Mouse (Mus musculus) neural tube, embryonic 12.5 days (tissue): Measurements from ENCODE around the gene Cd22. TPM values are rescaled to one million over a fixed set of nuclear protein-coding genes. Genes with fewer than 3 reads are reported as not detected.
"Not testable (repeated sequence)": the region's sequence is repeated elsewhere in the genome, so short reads cannot be mapped to it uniquely, and the experiment has no call there.

Experiments
- ATAC-seq: fragments of 200-750 bp; cut with Nextera tagmentation; 2 replicates; pipeline ENCODE4 v1.8.0; 2017; ENCODE audit warnings: low read depth, mild to moderate bottlenecking, moderate TSS enrichment, moderate library complexity; ENCODE audit not compliant: low FRiP score
- H3K27ac ChIP-seq: fragments of 300-500 bp; sonication (generic); 2 replicates; pipeline ENCODE4 v1.5.1; 2016
- H3K27me3 ChIP-seq: fragments of 300-500 bp; sonication (generic); replicated peaks from 2 replicates; pipeline ENCODE4 v1.6.1; 2016; ENCODE audit warnings: mild to moderate bottlenecking
- H3K36me3 ChIP-seq: fragments of 300-500 bp; sonication (generic); 2 replicates; pipeline ENCODE4 v1.6.1; 2016; ENCODE audit warnings: mild to moderate bottlenecking
- H3K4me1 ChIP-seq: fragments of 300-500 bp; sonication (generic); 2 replicates; pipeline ENCODE4 v1.6.1; 2016
- H3K4me2 ChIP-seq: fragments of 300-500 bp; sonication (generic); replicated peaks from 2 replicates; pipeline ENCODE4 v1.6.1; 2016; ENCODE audit warnings: mild to moderate bottlenecking
- H3K4me3 ChIP-seq: fragments of 300-500 bp; sonication (generic); 2 replicates; pipeline ENCODE4 v1.5.1; 2016
- H3K9ac ChIP-seq: fragments of 300-500 bp; sonication (generic); 2 replicates; pipeline ENCODE4 v1.6.1; 2016; ENCODE audit warnings: mild to moderate bottlenecking
- H3K9me3 ChIP-seq: fragments of 300-500 bp; sonication (generic); 2 replicates; pipeline ENCODE4 v1.6.1; 2016; ENCODE audit warnings: mild to moderate bottlenecking
- WGBS: fragments of 180-500 bp; shearing (Covaris S2); methylation state at CpG from one replicate; pipeline ENCODE4 v1.1.7; 2016; 5-methylcytosine and 5-hydroxymethylcytosine counted together
- polyA plus RNA-seq: library from polyadenylated mRNA; unstranded; fragments of >200 nt; fragmentation: Nextera tagmentation; extraction: Ambion mirVana; gene quantifications from 2 replicates; pipeline ENCODE4 v1.2.1, GENCODE M21; 2016

Cd22 gene
- polyA plus RNA-seq: 0.05 TPM in 1 of 2 replicates, not detected in the other

GRCm38 (mm10) chr7:30880176-30880575, at the start of gene Cd22:
Gene Cd22 (minus strand): TSS chr7:30880342.
- Histone ChIP-seq H3K36me3 (no peaks in the 10 kb centered on the region), H3K4me2 (no peak within 1 kb of the TSS), H3K9me3 (no peaks in the 10 kb centered on the region), H3K27ac (no peak within 1 kb of the TSS), H3K9ac (no peak within 1 kb of the TSS), H3K4me1 (no peaks in the 10 kb centered on the region), H3K4me3 (no peak within 1 kb of the TSS), H3K27me3 (no peaks in the 10 kb centered on the region)
- WGBS: 73% methylated on average over 7 of the region's 7 CpGs
- ATAC-seq: no peak

DNA sequence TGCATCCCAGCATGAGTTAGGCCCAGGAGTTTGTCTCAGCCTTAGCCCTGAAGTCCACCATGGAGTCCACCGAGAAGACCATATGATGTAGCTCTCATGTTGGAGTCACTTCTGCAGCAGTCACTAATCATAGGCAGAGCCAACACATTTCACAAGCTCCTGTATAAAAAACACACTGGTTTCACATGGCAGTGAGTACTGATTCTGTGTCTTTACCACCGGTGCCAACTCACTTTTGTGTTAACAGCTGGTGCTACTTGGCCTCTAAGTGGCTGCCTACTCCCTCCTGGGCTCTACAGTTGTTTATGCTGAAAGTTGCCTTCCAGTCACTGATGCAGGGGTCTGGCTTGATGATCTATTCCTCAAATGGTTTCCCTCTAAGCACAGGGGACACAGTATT, 44.4 kb upstream of the Cd22 start, which contains the start of gene Hamp2:
Gene Hamp2 (minus strand): TSS at position 101 of the 400 bp plus-strand sequence.
- H3K4me3 ChIP-seq, H3K4me1 ChIP-seq, H3K9me3 ChIP-seq, ATAC-seq, H3K27ac ChIP-seq, H3K4me2 ChIP-seq, H3K9ac ChIP-seq, H3K27me3 ChIP-seq, H3K36me3 ChIP-seq: not testable (repeated sequence)
- 67% methylated on average over 2 of the region's 2 CpGs for WGBS

DNA sequence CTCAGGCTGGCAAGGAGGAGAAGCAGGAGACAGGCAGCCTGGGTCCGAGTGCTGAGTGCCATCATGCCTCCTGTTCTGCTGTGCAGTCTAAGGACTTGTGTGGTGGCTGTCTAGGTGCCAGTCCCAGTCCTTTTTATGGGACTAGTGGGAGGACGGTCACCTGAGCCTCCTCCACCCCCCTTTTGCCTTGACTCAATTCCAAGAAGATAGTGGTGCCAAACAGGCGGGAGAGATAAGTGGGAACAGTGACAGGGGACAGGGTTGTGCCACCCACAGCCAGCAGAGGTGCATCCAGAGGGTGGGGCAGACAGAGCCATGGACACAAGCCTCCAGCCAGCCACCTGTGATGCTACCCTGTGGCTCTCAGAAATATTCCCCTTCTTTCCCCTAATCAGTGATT, 43.9 kb upstream of the Cd22 start:
- Histone ChIP-seq H3K27me3 (no peaks in the 10 kb centered on the region), H3K4me3 (no peak overlapping the region), H3K4me2 (no peak overlapping the region), H3K36me3 (no peaks in the 10 kb centered on the region), H3K9ac (no peak overlapping the region), H3K4me1 (no peaks in the 10 kb centered on the region), H3K27ac (no peak overlapping the region), H3K9me3 (no peaks in the 10 kb centered on the region)
- WGBS: 70% methylated on average over 3 of the region's 3 CpGs
- ATAC-seq: no peak

GRCm38 (mm10) chr7:30922490-30922889, 42.3 kb upstream of the Cd22 start:
- not testable (repeated sequence) for H3K9me3 ChIP-seq, H3K4me2 ChIP-seq, H3K27me3 ChIP-seq, H3K4me1 ChIP-seq, ATAC-seq, H3K36me3 ChIP-seq, H3K4me3 ChIP-seq, H3K27ac ChIP-seq, H3K9ac ChIP-seq
- WGBS: 49% methylated on average over 3 of the region's 3 CpGs

- ATAC-seq: no peak
Observed at GRCm38 (mm10) chr7:30920217-30920616, 40.1 kb upstream of the Cd22 start.

DNA sequence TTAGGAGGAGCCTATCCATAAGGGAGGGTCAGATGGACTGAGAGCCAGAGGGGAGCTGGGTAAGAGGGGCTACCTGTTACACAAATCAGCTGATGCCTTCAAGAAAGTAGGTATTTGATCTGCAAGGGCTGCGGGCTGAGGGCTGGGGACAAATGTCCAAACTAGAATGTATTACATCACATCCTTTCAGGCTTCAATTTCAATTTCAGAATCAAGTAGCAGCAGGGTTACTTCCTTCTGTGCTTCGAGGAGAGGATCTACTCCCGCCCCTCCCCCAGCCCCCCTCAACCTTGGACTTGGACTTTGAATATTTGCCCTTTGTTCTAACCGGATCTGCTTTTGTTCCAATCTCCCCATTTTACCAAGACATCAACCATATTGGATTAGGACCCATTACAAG, 37.1 kb upstream of the Cd22 start:
- no peak for ATAC-seq
- Histone ChIP-seq H3K4me1 (no peaks in the 10 kb centered on the region), H3K9ac (no peak overlapping the region), H3K27ac (no peak overlapping the region), H3K9me3 (no peaks in the 10 kb centered on the region), H3K36me3 (no peaks in the 10 kb centered on the region), H3K27me3 (no peaks in the 10 kb centered on the region), H3K4me3 (no peak overlapping the region), H3K4me2 (no peak overlapping the region)
- WGBS: 58% methylated on average over 4 of the region's 4 CpGs

More at GRCm38 (mm10) chr7:30920217-30920616, 40.1 kb upstream of the Cd22 start:
- no peaks in the 10 kb centered on the region for H3K9me3 ChIP-seq
- H3K27ac ChIP-seq: no peak overlapping the region
- no peaks in the 10 kb centered on the region for H3K27me3 ChIP-seq
- no peak overlapping the region for H3K4me3 ChIP-seq
- no peak overlapping the region for H3K4me2 ChIP-seq
- WGBS: 67% methylated on average over 3 of the region's 3 CpGs
- no peak overlapping the region for H3K9ac ChIP-seq
- H3K4me1 ChIP-seq: no peaks in the 10 kb centered on the region
- H3K36me3 ChIP-seq: no peaks in the 10 kb centered on the region

- Histone ChIP-seq H3K36me3 (no peaks in the 10 kb centered on the region), H3K27ac (no peak overlapping the region), H3K4me2 (no peak overlapping the region), H3K9me3 (no peaks in the 10 kb centered on the region), H3K4me3 (no peak overlapping the region), H3K9ac (no peak overlapping the region), H3K4me1 (no peaks in the 10 kb centered on the region), H3K27me3 (no peaks in the 10 kb centered on the region)
- WGBS: 36% methylated on average over 6 of the region's 6 CpGs
- ATAC-seq: no peak
Observed at GRCm38 (mm10) chr7:30916713-30917112, 36.6 kb upstream of the Cd22 start.

DNA sequence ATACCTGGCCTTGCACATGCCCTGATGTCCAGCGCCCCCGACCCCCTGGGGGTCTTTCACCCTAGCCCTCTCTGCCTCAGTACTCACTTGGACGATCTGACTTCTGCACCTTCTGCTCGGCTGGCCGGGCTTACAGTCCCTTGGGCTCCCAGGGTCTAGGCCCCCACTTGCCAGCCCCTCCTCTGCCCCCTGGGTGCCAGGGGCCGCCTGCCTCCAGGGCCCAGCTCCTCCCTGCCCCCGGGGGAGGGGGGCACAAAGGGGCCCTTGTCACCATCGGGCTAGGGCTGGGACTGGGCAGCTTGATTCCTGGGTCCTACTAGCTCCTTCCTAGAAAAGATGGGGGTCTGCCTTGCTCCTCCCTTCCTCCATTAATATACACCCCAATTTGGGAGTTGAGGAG, 34.6 kb upstream of the Cd22 start, which contains the start of gene Mag:
Gene Mag (minus strand): TSS at position 142 of the 400 bp plus-strand sequence.
- no peak within 1 kb of the TSS for H3K4me3 ChIP-seq
- H3K4me2 ChIP-seq: no peak within 1 kb of the TSS
- ATAC-seq: no peak
- no peak within 1 kb of the TSS for H3K9ac ChIP-seq
- H3K36me3 ChIP-seq: no peaks in the 10 kb centered on the region
- H3K9me3 ChIP-seq: no peaks in the 10 kb centered on the region
- no peaks in the 10 kb centered on the region for H3K27me3 ChIP-seq
- 81% methylated on average over 8 of the region's 8 CpGs for WGBS
- no peaks in the 10 kb centered on the region for H3K4me1 ChIP-seq
- no peak within 1 kb of the TSS for H3K27ac ChIP-seq

- Histone ChIP-seq H3K9ac (no peak overlapping the region), H3K27me3 (no peaks in the 10 kb centered on the region), H3K36me3 (no peaks in the 10 kb centered on the region), H3K27ac (no peak overlapping the region), H3K4me3 (no peak overlapping the region), H3K4me2 (no peak overlapping the region), H3K4me1 (peaks cover 11% of the 10 kb centered on the region; the same call in 1 of the 2 replicates), H3K9me3 (no peaks in the 10 kb centered on the region)
- WGBS: 84% methylated on average over 6 of the region's 6 CpGs
- ATAC-seq: no peak
Observed at GRCm38 (mm10) chr7:30909773-30910172, 29.6 kb upstream of the Cd22 start.

- H3K27me3 ChIP-seq: no peaks in the 10 kb centered on the region
- H3K9me3 ChIP-seq: no peaks in the 10 kb centered on the region
- peak overlapping the region; percentile 61 for H3K4me2 ChIP-seq
- peak overlapping the region; percentile 24; the same call in 1 of the 2 replicates for H3K4me3 ChIP-seq
- ATAC-seq: peak; percentile 4
- H3K9ac ChIP-seq: no peak overlapping the region
- H3K36me3 ChIP-seq: no peaks in the 10 kb centered on the region
- peaks cover 11% of the 10 kb centered on the region; the same call in 1 of the 2 replicates for H3K4me1 ChIP-seq
- WGBS: 24% methylated on average over 16 of the region's 17 CpGs
- no peak overlapping the region for H3K27ac ChIP-seq
Observed at GRCm38 (mm10) chr7:30908992-30909431, 28.9 kb upstream of the Cd22 start.

DNA sequence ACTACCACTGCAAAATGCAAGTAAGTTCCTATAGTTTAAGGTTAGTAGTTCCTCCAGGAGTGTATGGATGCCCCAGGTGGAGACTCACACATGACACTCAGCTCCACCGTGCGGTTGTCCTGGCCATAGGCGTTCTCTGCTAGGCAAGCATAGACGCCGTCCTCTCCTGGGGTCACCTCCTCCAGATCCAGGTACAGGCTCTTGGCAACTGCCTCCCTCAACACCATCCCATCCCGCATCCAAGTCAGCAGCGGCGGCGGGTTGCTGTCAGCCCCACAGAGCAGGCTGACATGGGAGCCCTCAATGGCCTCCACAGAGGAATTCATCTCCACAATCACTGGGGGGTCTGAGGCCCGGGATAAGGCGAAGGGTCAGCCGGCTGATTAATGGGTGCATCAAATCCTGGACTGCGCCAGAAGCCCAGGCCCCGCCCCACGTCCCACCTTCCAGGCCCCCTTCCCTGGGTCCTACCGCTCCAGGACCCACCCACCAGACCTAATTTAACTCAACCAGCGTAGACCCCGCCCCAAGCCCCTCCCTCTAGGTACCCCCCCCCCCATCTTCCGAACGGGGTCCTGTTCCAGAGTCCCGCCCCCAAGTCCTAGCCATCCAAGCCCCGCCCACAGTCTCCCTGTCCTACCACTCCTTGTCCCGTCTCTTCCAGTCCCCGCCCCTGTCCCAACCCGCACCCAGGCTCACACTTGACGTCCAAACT, 28.3 kb upstream of the Cd22 start:
- WGBS: 2% methylated on average over 25 of the region's 26 CpGs
- Histone ChIP-seq H3K4me1 (peaks cover 11% of the 10 kb centered on the region; the same call in 1 of the 2 replicates), H3K9me3 (no peaks in the 10 kb centered on the region), H3K4me3 (peak overlapping the region; percentile 24), H3K9ac (no peak overlapping the region), H3K4me2 (peak overlapping the region; percentile 61), H3K27me3 (no peaks in the 10 kb centered on the region), H3K27ac (no peak overlapping the region), H3K36me3 (no peaks in the 10 kb centered on the region)
- peak; percentile 76 for ATAC-seq

GRCm38 (mm10) chr7:30904042-30904441, 23.9 kb upstream of the Cd22 start:
- WGBS: 54% methylated on average over 4 of the region's 4 CpGs
- Histone ChIP-seq H3K4me1 (peaks cover 11% of the 10 kb centered on the region; the same call in 1 of the 2 replicates), H3K27me3 (no peaks in the 10 kb centered on the region; the same call in 1 of the 2 replicates), H3K4me3 (no peak overlapping the region), H3K27ac (no peak overlapping the region), H3K4me2 (no peak overlapping the region), H3K9me3 (no peaks in the 10 kb centered on the region), H3K36me3 (no peaks in the 10 kb centered on the region), H3K9ac (no peak overlapping the region)
- ATAC-seq: no peak

DNA sequence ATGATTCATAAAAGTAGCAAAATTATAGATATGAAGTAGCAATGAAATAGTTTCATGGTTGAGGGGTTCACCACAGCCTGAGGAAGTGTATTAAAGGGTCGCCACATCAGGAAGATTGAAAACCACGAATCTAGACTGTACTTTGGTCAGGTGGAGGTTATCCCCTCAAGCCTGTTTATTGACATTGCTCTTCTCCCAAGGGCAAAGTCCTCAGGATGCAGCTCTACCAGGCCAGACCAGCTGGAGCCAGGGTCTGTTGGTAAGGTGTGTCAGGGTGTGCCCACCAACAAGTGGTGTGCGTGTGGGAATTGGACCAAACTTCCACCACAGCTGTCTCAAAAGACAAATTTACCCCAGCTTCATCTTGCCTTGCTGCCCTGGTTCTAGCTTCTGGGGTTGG, 15.1 kb upstream of the Cd22 start:
- ATAC-seq: no peak
- no peaks in the 10 kb centered on the region for H3K4me1 ChIP-seq
- no peak overlapping the region for H3K4me3 ChIP-seq
- H3K27ac ChIP-seq: no peak overlapping the region
- no peak overlapping the region for H3K9ac ChIP-seq
- no peaks in the 10 kb centered on the region for H3K36me3 ChIP-seq
- no peak overlapping the region for H3K4me2 ChIP-seq
- no peaks in the 10 kb centered on the region for H3K9me3 ChIP-seq
- WGBS: 91% methylated on average over 3 of the region's 3 CpGs
- H3K27me3 ChIP-seq: no peaks in the 10 kb centered on the region; the same call in 1 of the 2 replicates
